Mouse (Mus musculus) thymus, postnatal 25 days (tissue): ENCODE measurements around the gene Polg2.
"Not testable (repeated sequence)": the region's sequence is repeated elsewhere in the genome, so short reads cannot be mapped to it uniquely, and the experiment has no call there.

Experiments used
- DNase-seq: peaks from one replicate; pipeline ENCODE4 v3.0.0; 2022

Polg2 gene

GRCm38 (mm10) chr11:106760511-106760910 lies 18.8 kb downstream of the Polg2 start:
- DNase-seq = no peak

GRCm38 (mm10) chr11:106759028-106759427 lies 20.3 kb downstream of the Polg2 start:
- DNase-seq = no peak

- no peak for DNase-seq
Observed at GRCm38 (mm10) chr11:106755583-106755982, 23.8 kb downstream of the Polg2 start.

- DNase-seq = no peak
Observed at GRCm38 (mm10) chr11:106753314-106753713, 26.0 kb downstream of the Polg2 start.

GRCm38 (mm10) chr11:106752103-106752502 lies 27.2 kb downstream of the Polg2 start:
- peak; percentile 65 for DNase-seq

GRCm38 (mm10) chr11:106751039-106752018 lies 28.0 kb downstream of the Polg2 start, which contains the start of gene Milr1:
Milr1 (plus strand) TSS chr11:106751226.
- DNase-seq = peak; percentile 42

GRCm38 (mm10) chr11:106750121-106750751 lies 29.1 kb downstream of the Polg2 start, which contains the start of gene Pecam1:
Pecam1 (minus strand) TSS chr11:106750628.
- peak; percentile 71 for DNase-seq

GRCm38 (mm10) chr11:106749557-106750120 lies 29.7 kb downstream of the Polg2 start:
- not testable (repeated sequence) for DNase-seq

- no peak for DNase-seq
Observed at GRCm38 (mm10) chr11:106744949-106745348, 34.4 kb downstream of the Polg2 start.

- DNase-seq = no peak
Observed at GRCm38 (mm10) chr11:106742388-106742841, 36.9 kb downstream of the Polg2 start.

- DNase-seq = no peak
Observed at GRCm38 (mm10) chr11:106741826-106742225, 37.5 kb downstream of the Polg2 start.

- DNase-seq = no peak
Observed at GRCm38 (mm10) chr11:106741232-106741631, 38.1 kb downstream of the Polg2 start.

- not testable (repeated sequence) for DNase-seq
Observed at GRCm38 (mm10) chr11:106740724-106741123, 38.6 kb downstream of the Polg2 start.

GRCm38 (mm10) chr11:106739116-106739515 lies 40.2 kb downstream of the Polg2 start:
- DNase-seq = no peak

GRCm38 (mm10) chr11:106737178-106737621 lies 42.1 kb downstream of the Polg2 start:
- DNase-seq = no peak

- DNase-seq = no peak
Observed at GRCm38 (mm10) chr11:106736614-106737013, 42.7 kb downstream of the Polg2 start.

GRCm38 (mm10) chr11:106730714-106731113 lies 48.6 kb downstream of the Polg2 start:
- no peak for DNase-seq

GRCm38 (mm10) chr11:106729656-106730055 lies 49.7 kb downstream of the Polg2 start:
- DNase-seq = no peak

- DNase-seq = no peak
Observed at GRCm38 (mm10) chr11:106728402-106729366, 50.7 kb downstream of the Polg2 start.

- no peak for DNase-seq
Observed at GRCm38 (mm10) chr11:106727967-106728366, 51.4 kb downstream of the Polg2 start.

- not testable (repeated sequence) for DNase-seq
Observed at GRCm38 (mm10) chr11:106724916-106725235, 54.5 kb downstream of the Polg2 start.
